Mouse (Mus musculus) olfactory bulb, adult 2 months (tissue): ENCODE data around the gene Krt88. TPM values are rescaled to one million over a fixed set of nuclear protein-coding genes. Genes with fewer than 3 reads are reported as not detected.

Experiments used
- H3K27ac ChIP-seq: fragments of 200-500 bp; 2 replicates; pipeline ENCODE4 v1.5.1; 2012; ENCODE audit warnings: low read depth, low read length; ENCODE audit not compliant: insufficient read depth
- H3K4me1 ChIP-seq: fragments of 200-500 bp; 2 replicates; pipeline ENCODE4 v1.6.1; 2012; ENCODE audit warnings: low read length; ENCODE audit not compliant: control insufficient read depth, insufficient read depth
- H3K4me3 ChIP-seq: fragments of 200-500 bp; 2 replicates; pipeline ENCODE4 v1.5.1; 2012; ENCODE audit warnings: mild to moderate bottlenecking, low read depth, low read length, moderate library complexity; ENCODE audit not compliant: insufficient read depth
- CTCF ChIP-seq: fragments of 200-500 bp; IDR thresholded peaks from 2 replicates; pipeline ENCODE4 v1.5.1; 2012; ENCODE audit warnings: low read depth, mild to moderate bottlenecking, low read length, moderate library complexity; ENCODE audit not compliant: insufficient read depth
- POLR2A ChIP-seq: fragments of 200-500 bp; IDR thresholded peaks from 2 replicates; pipeline ENCODE4 v1.6.1; 2012; ENCODE audit warnings: mild to moderate bottlenecking, low read depth, low read length, moderate library complexity; ENCODE audit not compliant: insufficient read depth
- WGBS: fragments of 180-500 bp; shearing (Covaris S2); methylation state at CpG from one replicate; pipeline ENCODE4 v1.1.7; 2018; 5-methylcytosine and 5-hydroxymethylcytosine counted together
- polyA plus RNA-seq: library from polyadenylated mRNA; stranded (reverse); fragments of >200 nt; gene quantifications from 2 replicates; pipeline ENCODE4 v1.2.4, GENCODE M21; 2012; ENCODE audit warnings: low replicate concordance; ENCODE audit not compliant: missing spikeins, insufficient read depth, insufficient read length

Gene Krt88
- polyA plus RNA-seq, 1 experiment, result not detected

DNA sequence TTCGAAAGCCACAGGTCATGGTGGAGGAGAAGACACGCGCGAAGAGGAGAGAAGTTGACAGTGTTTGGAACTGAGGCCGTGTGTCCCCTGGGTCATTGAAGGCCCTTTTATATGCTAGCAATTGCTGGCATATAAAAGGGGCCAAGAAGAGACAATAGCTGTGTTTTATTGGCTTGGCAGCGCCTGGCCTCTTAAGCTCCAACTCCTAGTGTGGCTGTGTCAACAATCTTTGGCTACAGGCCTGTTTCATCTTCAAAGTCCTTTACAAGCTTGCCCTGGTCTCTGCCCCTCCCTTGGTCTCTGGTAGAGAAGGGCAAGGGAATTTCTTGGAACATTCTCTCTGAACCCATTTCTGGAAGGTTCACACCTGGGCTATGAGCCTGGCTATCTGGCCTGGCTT is 43.9 kb downstream of the Krt88 start, which contains the start of gene Krt83:
TSS of gene Krt83 (minus strand) at position 82 of the 400 bp plus-strand sequence.
- Histone ChIP-seq H3K4me3 (no peak within 1 kb of the TSS), H3K27ac (no peak within 1 kb of the TSS), H3K4me1 (0 out of 2 replicates have a peak, but pooled peaks cover 3% of the 10 kb centered on the region)
- 65% methylated on average over 6 of the region's 6 CpGs for WGBS
- TF ChIP-seq CTCF (no peak), POLR2A (no peak)

DNA sequence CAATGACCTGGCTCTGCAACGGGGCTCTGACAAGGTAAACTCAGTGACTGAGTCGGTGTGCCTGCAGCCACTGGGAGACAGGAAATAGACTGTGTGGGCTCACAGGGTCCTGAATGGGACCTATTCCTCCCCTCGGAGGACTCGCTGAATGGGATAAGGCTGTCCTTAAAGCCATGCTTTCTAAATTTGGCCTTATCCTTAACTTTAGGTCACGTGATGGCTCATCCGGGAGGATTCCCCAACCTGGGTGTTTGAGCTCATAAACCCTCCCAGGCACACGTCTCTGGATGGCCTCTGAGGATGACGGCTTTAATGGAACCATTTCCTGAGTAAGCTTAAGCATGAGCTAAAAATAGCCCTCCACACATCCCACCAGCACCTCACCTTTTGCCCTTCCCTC is 45.2 kb downstream of the Krt88 start:
- 77% methylated on average over 8 of the region's 8 CpGs for WGBS
- Histone ChIP-seq H3K4me1 (peaks cover 7% of the 10 kb centered on the region; the same call in 1 of the 2 replicates), H3K27ac (no peak overlapping the region), H3K4me3 (no peak overlapping the region)
- TF ChIP-seq CTCF (no peak), POLR2A (no peak)

DNA sequence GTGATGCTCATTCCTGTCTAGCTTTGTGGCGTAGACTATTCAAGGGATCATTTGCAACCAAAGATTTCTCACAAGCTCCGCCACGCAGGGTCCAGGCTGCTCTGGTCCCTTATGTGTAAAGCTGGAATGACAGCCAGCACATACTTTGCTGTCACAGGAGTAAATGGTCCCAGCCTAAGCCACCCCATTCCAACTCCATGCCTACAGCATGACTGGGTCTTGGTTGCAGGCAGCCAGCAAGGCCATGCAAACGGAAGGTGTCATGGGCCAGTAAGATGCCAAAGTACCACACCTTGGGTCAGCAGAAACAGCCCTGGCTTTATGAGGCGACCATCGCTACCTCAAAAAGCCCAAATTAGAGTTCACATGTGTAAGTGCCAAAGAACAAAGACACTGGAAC is 46.2 kb downstream of the Krt88 start:
- no peak for TF ChIP-seq CTCF
- no peak for TF ChIP-seq POLR2A
- Histone ChIP-seq H3K4me3 (no peak overlapping the region), H3K4me1 (peaks cover 7% of the 10 kb centered on the region; the same call in 1 of the 2 replicates), H3K27ac (no peak overlapping the region)
- WGBS, result 93% methylated on average over 6 of the region's 6 CpGs

DNA sequence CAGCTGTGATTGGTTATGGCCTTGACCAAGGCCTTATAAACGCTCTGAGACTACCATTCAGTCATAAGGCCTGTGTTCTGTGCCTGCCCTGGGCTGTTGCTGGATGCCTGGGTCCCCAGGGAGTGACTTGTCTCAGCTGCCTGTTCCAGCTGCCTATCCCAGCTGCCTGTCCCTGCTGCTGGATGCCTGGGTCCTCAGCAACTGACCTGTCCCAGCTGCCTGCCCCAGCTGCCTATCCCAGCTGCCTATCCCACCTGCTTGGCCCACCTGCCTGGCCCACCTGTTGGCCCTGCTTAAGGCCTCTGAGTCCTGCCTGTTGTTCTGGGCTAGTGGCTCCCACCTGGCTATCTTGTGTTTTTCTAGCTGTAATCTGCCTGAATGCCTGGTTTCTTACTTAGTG is 46.7 kb downstream of the Krt88 start:
- H3K4me1 ChIP-seq, result peaks cover 7% of the 10 kb centered on the region; the same call in 1 of the 2 replicates
- no peak overlapping the region for H3K27ac ChIP-seq
- H3K4me3 ChIP-seq, result no peak overlapping the region
- 76% methylated on average over 1 of the region's 1 CpGs for WGBS
- no peak for TF ChIP-seq CTCF

DNA sequence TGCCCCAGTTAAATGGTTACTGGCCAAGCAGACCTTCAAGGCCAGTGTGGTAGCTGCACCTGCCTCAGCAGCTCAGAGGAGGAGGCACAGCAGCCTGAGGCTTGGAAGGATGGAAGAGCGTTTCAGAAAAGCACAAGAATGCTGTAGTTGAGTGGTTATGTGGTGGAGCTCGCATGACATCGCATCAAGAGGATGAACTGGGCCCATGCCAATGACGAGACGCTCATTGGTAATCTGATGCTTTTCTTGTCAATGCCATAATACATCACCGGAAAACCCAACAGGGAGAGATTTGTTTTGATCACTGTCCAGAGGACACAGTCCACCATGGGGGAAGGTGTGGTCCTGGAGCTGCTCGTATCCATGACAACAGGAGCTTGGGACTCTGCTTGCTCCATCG is 47.7 kb downstream of the Krt88 start:
- Histone ChIP-seq H3K4me1 (peaks cover 7% of the 10 kb centered on the region; the same call in 1 of the 2 replicates), H3K4me3 (no peak overlapping the region), H3K27ac (no peak overlapping the region)
- WGBS, result 85% methylated on average over 8 of the region's 8 CpGs
- TF ChIP-seq POLR2A (no peak), CTCF (no peak)

DNA sequence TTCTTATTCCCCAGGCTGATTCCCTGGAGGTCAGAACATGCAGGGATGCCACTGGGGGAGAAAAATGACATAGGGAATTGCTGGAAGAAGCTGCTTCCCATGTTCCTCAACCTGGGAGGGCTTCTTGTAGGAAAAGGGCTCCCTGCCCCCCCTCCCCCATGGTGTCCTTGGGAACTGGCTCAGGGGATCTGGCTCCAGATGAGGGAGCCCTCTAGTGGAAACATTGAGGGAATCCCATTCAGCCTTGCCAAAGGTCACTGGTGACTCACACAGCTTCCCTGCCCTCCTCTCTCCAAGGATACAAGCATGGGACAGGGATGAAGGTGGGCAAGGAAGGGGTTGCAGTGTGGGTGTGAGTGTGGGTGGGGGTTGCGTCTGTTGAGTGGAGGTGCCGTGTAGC is 49.6 kb downstream of the Krt88 start:
- no peak overlapping the region for H3K27ac ChIP-seq
- TF ChIP-seq CTCF (peak; percentile 30; the same call in 1 of the 2 replicates), POLR2A (no peak)
- H3K4me1 ChIP-seq, result peaks cover 4% of the 10 kb centered on the region; the same call in 1 of the 2 replicates
- 87% methylated on average over 2 of the region's 2 CpGs for WGBS
- no peak overlapping the region for H3K4me3 ChIP-seq

Other genes starting within 250 kb of the Krt88 start
- gene Grasp, start 223.6 kb upstream of the Krt88 start, polyA plus RNA-seq, result not detected in 2 replicates
- not detected in 2 replicates for gene Nr4a1, start 193.5 kb upstream of the Krt88 start, polyA plus RNA-seq
- not detected in 2 replicates for gene Atg101, start 163.5 kb upstream of the Krt88 start, polyA plus RNA-seq
- not detected in 2 replicates for gene 6030408B16Rik, start 154.5 kb upstream of the Krt88 start, polyA plus RNA-seq
- not detected in 2 replicates for gene Krt80, start 77.6 kb upstream of the Krt88 start, polyA plus RNA-seq
- gene Krt7, start 36.7 kb upstream of the Krt88 start, polyA plus RNA-seq, result not detected in 2 replicates
- gene Krt87, start 8.9 kb upstream of the Krt88 start, polyA plus RNA-seq, result not detected in 2 replicates
- gene Krt81, start 16.0 kb downstream of the Krt88 start, polyA plus RNA-seq, result not detected in 2 replicates
- gene Krt86, start 25.7 kb downstream of the Krt88 start, polyA plus RNA-seq, result not detected in 2 replicates
- not detected in 2 replicates for gene Krt83, start 43.8 kb downstream of the Krt88 start, polyA plus RNA-seq
- gene Gm49425, start 69.5 kb downstream of the Krt88 start, polyA plus RNA-seq, result not detected in 2 replicates
- gene Krt84, start 85.1 kb downstream of the Krt88 start, polyA plus RNA-seq, result not detected in 2 replicates
- not detected in 2 replicates for gene Krt82, start 102.9 kb downstream of the Krt88 start, polyA plus RNA-seq
- gene Krt90, start 115.2 kb downstream of the Krt88 start, polyA plus RNA-seq, result not detected in 2 replicates
- gene Krt75, start 126.2 kb downstream of the Krt88 start, polyA plus RNA-seq, result not detected in 2 replicates
- gene Gm5414, start 180.4 kb downstream of the Krt88 start, polyA plus RNA-seq, result not detected in 2 replicates
- not detected in 2 replicates for gene Gm5478, start 199.6 kb downstream of the Krt88 start, polyA plus RNA-seq
- gene Krt6b, start 232.5 kb downstream of the Krt88 start, polyA plus RNA-seq, result not detected in 2 replicates
- not detected in 2 replicates for gene Krt6a, start 246.6 kb downstream of the Krt88 start, polyA plus RNA-seq